Mouse (Mus musculus): Measurements from ENCODE around the gene Eif2s1. TPM values are rescaled to one million over a fixed set of nuclear protein-coding genes. Genes with fewer than 3 reads are reported as not detected.

Eif2s1 gene
- polyA plus RNA-seq, 1 experiment from 2014 or later, result 147 TPM

GRCm38 (mm10) chr12:78891149-78891548, 29.5 kb downstream of the Eif2s1 start:
- Histone ChIP-seq H3K36me3 (peaks cover 10% of the 10 kb centered on the region), H3K9ac (replicated peaks) (no peak overlapping the region), H3K9me3 (replicated peaks) (no peaks in the 10 kb centered on the region), H3K4me2 (no peak overlapping the region), H3K27me3 (replicated peaks) (no peaks in the 10 kb centered on the region), H3K4me1 (no peaks in the 10 kb centered on the region), H3K27ac (replicated peaks) (no peak overlapping the region), H3K4me3 (replicated peaks) (no peak overlapping the region)
- no peak for ATAC-seq (ENCODE audit: low FRiP score)
- 89% methylated on average over 2 of the region's 2 CpGs for WGBS

- no peak for ATAC-seq (ENCODE audit: low FRiP score)
- 97% methylated on average over 1 of the region's 1 CpGs for WGBS
- H3K9ac ChIP-seq (replicated peaks), result no peak overlapping the region
- no peak overlapping the region for H3K4me2 ChIP-seq
- no peaks in the 10 kb centered on the region for H3K36me3 ChIP-seq
- H3K9me3 ChIP-seq (replicated peaks), result no peaks in the 10 kb centered on the region
- H3K4me1 ChIP-seq, result no peaks in the 10 kb centered on the region
- no peaks in the 10 kb centered on the region for H3K27me3 ChIP-seq (replicated peaks)
- no peak overlapping the region for H3K27ac ChIP-seq (replicated peaks)
- H3K4me3 ChIP-seq (replicated peaks), result no peak overlapping the region
Measured at GRCm38 (mm10) chr12:78897861-78898260, 36.2 kb downstream of the Eif2s1 start.

- Histone ChIP-seq H3K27me3 (replicated peaks) (0 out of 2 replicates have a peak, but pooled peaks cover under 1% of the 10 kb centered on the region), H3K27ac (replicated peaks) (no peak overlapping the region), H3K4me2 (no peak overlapping the region), H3K36me3 (no peaks in the 10 kb centered on the region), H3K4me3 (replicated peaks) (no peak overlapping the region), H3K9me3 (replicated peaks) (no peaks in the 10 kb centered on the region), H3K4me1 (no peaks in the 10 kb centered on the region), H3K9ac (replicated peaks) (no peak overlapping the region)
- no peak for ATAC-seq (ENCODE audit: low FRiP score)
- WGBS, result 92% methylated on average over 5 of the region's 5 CpGs
Measured at GRCm38 (mm10) chr12:78901467-78901866, 39.8 kb downstream of the Eif2s1 start.

GRCm38 (mm10) chr12:78903313-78903712, 41.7 kb downstream of the Eif2s1 start:
- Histone ChIP-seq H3K4me3 (replicated peaks) (no peak overlapping the region), H3K4me1 (peaks cover 5% of the 10 kb centered on the region), H3K27ac (replicated peaks) (no peak overlapping the region), H3K4me2 (no peak overlapping the region), H3K9me3 (replicated peaks) (no peaks in the 10 kb centered on the region), H3K36me3 (no peaks in the 10 kb centered on the region), H3K9ac (replicated peaks) (no peak overlapping the region), H3K27me3 (replicated peaks) (peaks cover 17% of the 10 kb centered on the region)
- no peak for ATAC-seq (ENCODE audit: low FRiP score)
- WGBS, result 80% methylated on average over 4 of the region's 4 CpGs

- Histone ChIP-seq H3K4me1 (peaks cover 5% of the 10 kb centered on the region), H3K9ac (replicated peaks) (no peak overlapping the region), H3K9me3 (replicated peaks) (no peaks in the 10 kb centered on the region), H3K4me2 (no peak overlapping the region), H3K27me3 (replicated peaks) (peaks cover 25% of the 10 kb centered on the region), H3K4me3 (replicated peaks) (no peak overlapping the region), H3K36me3 (no peaks in the 10 kb centered on the region), H3K27ac (replicated peaks) (no peak overlapping the region)
- ATAC-seq (ENCODE audit: low FRiP score), result no peak
- 90% methylated on average over 7 of the region's 7 CpGs for WGBS
Measured at GRCm38 (mm10) chr12:78904499-78904898, 42.9 kb downstream of the Eif2s1 start.

GRCm38 (mm10) chr12:78906707-78907162, 45.1 kb downstream of the Eif2s1 start, which contains the start of gene Plek2:
TSS of gene Plek2 (minus strand) at chr12:78906964.
- peak within 1 kb of the TSS; percentile 97 for H3K4me2 ChIP-seq
- no peaks in the 10 kb centered on the region for H3K36me3 ChIP-seq
- no peaks in the 10 kb centered on the region for H3K9me3 ChIP-seq (replicated peaks)
- WGBS, result 2% methylated on average over 38 of the region's 38 CpGs
- peak within 1 kb of the TSS; percentile 53 for H3K9ac ChIP-seq (replicated peaks)
- peak; percentile 61; the same call in 1 of the 2 replicates for ATAC-seq (ENCODE audit: low FRiP score)
- H3K27ac ChIP-seq (replicated peaks), result no peak within 1 kb of the TSS
- peaks cover 14% of the 10 kb centered on the region for H3K4me1 ChIP-seq
- H3K4me3 ChIP-seq (replicated peaks), result peak within 1 kb of the TSS; percentile 49
- H3K27me3 ChIP-seq (replicated peaks), result peaks cover 46% of the 10 kb centered on the region

- Histone ChIP-seq H3K9me3 (replicated peaks) (no peaks in the 10 kb centered on the region), H3K4me2 (no peak overlapping the region), H3K36me3 (no peaks in the 10 kb centered on the region), H3K4me1 (peaks cover 20% of the 10 kb centered on the region), H3K4me3 (replicated peaks) (no peak overlapping the region), H3K27me3 (replicated peaks) (peaks cover 57% of the 10 kb centered on the region), H3K27ac (replicated peaks) (no peak overlapping the region), H3K9ac (replicated peaks) (no peak overlapping the region)
- 82% methylated on average over 6 of the region's 6 CpGs for WGBS
- ATAC-seq (ENCODE audit: low FRiP score), result no peak
Measured at GRCm38 (mm10) chr12:78908081-78908605, 46.5 kb downstream of the Eif2s1 start.

GRCm38 (mm10) chr12:78910684-78911461, 49.3 kb downstream of the Eif2s1 start:
- peak overlapping the region; percentile 63 for H3K4me2 ChIP-seq
- peak overlapping the region; percentile 33 for H3K4me3 ChIP-seq (replicated peaks)
- H3K27ac ChIP-seq (replicated peaks), result no peak overlapping the region
- peaks cover 20% of the 10 kb centered on the region for H3K4me1 ChIP-seq
- peak overlapping the region; percentile 26; the same call in 1 of the 2 replicates for H3K9ac ChIP-seq (replicated peaks)
- no peaks in the 10 kb centered on the region for H3K9me3 ChIP-seq (replicated peaks)
- no peak for ATAC-seq (ENCODE audit: low FRiP score)
- H3K27me3 ChIP-seq (replicated peaks), result peaks cover 67% of the 10 kb centered on the region
- WGBS, result 15% methylated on average over 16 of the region's 16 CpGs
- no peaks in the 10 kb centered on the region for H3K36me3 ChIP-seq

- WGBS, result 2% methylated on average over 37 of the region's 37 CpGs
- Histone ChIP-seq H3K4me1 (peaks cover 17% of the 10 kb centered on the region), H3K27ac (replicated peaks) (no peak overlapping the region), H3K4me2 (peak overlapping the region; percentile 63), H3K27me3 (replicated peaks) (peaks cover 63% of the 10 kb centered on the region), H3K9me3 (replicated peaks) (no peaks in the 10 kb centered on the region), H3K36me3 (no peaks in the 10 kb centered on the region), H3K4me3 (replicated peaks) (peak overlapping the region; percentile 33), H3K9ac (replicated peaks) (peak overlapping the region; percentile 26; the same call in 1 of the 2 replicates)
- ATAC-seq (ENCODE audit: low FRiP score), result no peak
Measured at GRCm38 (mm10) chr12:78911707-78912417, 50.2 kb downstream of the Eif2s1 start.

- WGBS, result 85% methylated on average over 4 of the region's 4 CpGs
- H3K9ac ChIP-seq (replicated peaks), result no peak overlapping the region
- H3K27ac ChIP-seq (replicated peaks), result no peak overlapping the region
Measured at GRCm38 (mm10) chr12:78914458-78914857, 52.8 kb downstream of the Eif2s1 start.

GRCm38 (mm10) chr12:78915561-78915960, 53.9 kb downstream of the Eif2s1 start:
- H3K27ac ChIP-seq (replicated peaks), result no peak overlapping the region
- H3K9me3 ChIP-seq (replicated peaks), result no peaks in the 10 kb centered on the region
- ATAC-seq (ENCODE audit: low FRiP score), result no peak
- peaks cover 28% of the 10 kb centered on the region for H3K4me1 ChIP-seq
- no peak overlapping the region for H3K9ac ChIP-seq (replicated peaks)
- no peak overlapping the region for H3K4me3 ChIP-seq (replicated peaks)
- peaks cover 33% of the 10 kb centered on the region for H3K27me3 ChIP-seq (replicated peaks)
- no peaks in the 10 kb centered on the region for H3K36me3 ChIP-seq
- H3K4me2 ChIP-seq, result no peak overlapping the region
- 83% methylated on average over 3 of the region's 3 CpGs for WGBS

More at GRCm38 (mm10) chr12:78914458-78914857, 52.8 kb downstream of the Eif2s1 start:
- Histone ChIP-seq H3K9me3 (replicated peaks) (no peaks in the 10 kb centered on the region), H3K27me3 (replicated peaks) (peaks cover 42% of the 10 kb centered on the region), H3K4me2 (no peak overlapping the region), H3K4me3 (replicated peaks) (no peak overlapping the region), H3K36me3 (no peaks in the 10 kb centered on the region), H3K4me1 (peaks cover 27% of the 10 kb centered on the region)
- no peak for ATAC-seq (ENCODE audit: low FRiP score)
